23 mouse cellular contexts compared by ENCODE assay signal in the genomic region with DNA sequence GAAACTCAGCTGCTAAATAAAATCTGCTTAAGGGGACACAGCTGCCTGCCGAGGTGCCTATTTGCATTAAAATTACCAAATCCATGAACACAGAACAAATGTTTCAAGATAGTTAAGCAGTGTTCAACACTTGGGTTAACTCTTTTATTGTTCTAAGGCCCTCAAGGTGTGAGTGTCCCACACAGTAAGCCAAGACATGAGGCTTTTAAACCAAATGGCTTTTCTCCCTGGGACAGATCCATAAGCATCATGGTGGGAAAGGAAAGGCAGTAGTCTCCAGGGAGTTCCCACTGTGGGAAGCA.
A peak's percentile ranks its signal among the peaks of the same experiment; 100 is the strongest.
DNase-seq lines count a peak whose midpoint lies in the region; ATAC-seq lines count a peak whose summit lies in the region.
"Had no signal": no experiment of that assay in that cellular context is flagged by ENCODE, and none has a peak within 500 bp of the region (broad histone marks: within the 10 kb centered on the region; RNA-seq: fewer than 3 reads in every experiment).

No protein-coding gene starts in this region.

- 0 out of 2 replicates have a peak overlapping the region, but pooled peaks have one; percentile 8 for H3K27ac ChIP-seq in embryonic facial prominence, embryonic 13.5 days
- H3K27ac ChIP-seq in embryonic facial prominence, embryonic 10.5 days (replicated peaks), result no peak overlapping the region
- peak overlapping the region; percentile 30; the same call in 1 of the 2 replicates for H3K27ac ChIP-seq in hindbrain, embryonic 13.5 days
- H3K27ac ChIP-seq in hindbrain, embryonic 16.5 days (ENCODE audit: low read depth, low read length), result no peak overlapping the region; the same call in 1 of the 2 replicates
- H3K27ac ChIP-seq in midbrain, embryonic 10.5 days (replicated peaks), result peak overlapping the region; percentile 74
- no peak overlapping the region for H3K27ac ChIP-seq in midbrain, embryonic 14.5 days (replicated peaks; ENCODE audit: low read depth, low read length)
- peak overlapping the region; percentile 22 for H3K27ac ChIP-seq in midbrain, embryonic 13.5 days
- H3K27ac ChIP-seq: embryonic facial prominence, embryonic 12.5 days; heart, embryonic 10.5 days; intestine, embryonic 15.5 days had no signal

- no peak for ATAC-seq in embryonic facial prominence, embryonic 13.5 days (ENCODE audit: insufficient number of reproducible peaks, insufficient read depth, low FRiP score, low TSS enrichment, low read depth)
- peak; percentile 80 for ATAC-seq in hindbrain, embryonic 13.5 days (ENCODE audit: low FRiP score)
- ATAC-seq in hindbrain, embryonic 16.5 days, result no peak
- ATAC-seq in midbrain, embryonic 14.5 days (ENCODE audit: low FRiP score, low TSS enrichment), result no peak; the same call in 1 of the 2 replicates
- peak; percentile 63 for ATAC-seq in midbrain, embryonic 13.5 days
- ATAC-seq: CD4-positive, CD25-positive, alpha-beta regulatory T cell, adult 4 months; intestine, embryonic 15.5 days had no signal

- 33% methylated on average over 1 of the region's 1 CpGs for WGBS in embryonic facial prominence, embryonic 13.5 days
- 91% methylated on average over 1 of the region's 1 CpGs for WGBS in embryonic facial prominence, embryonic 10.5 days
- WGBS in hindbrain, embryonic 13.5 days, result 14% methylated on average over 1 of the region's 1 CpGs
- WGBS in hindbrain, embryonic 16.5 days, result 13% methylated on average over 1 of the region's 1 CpGs
- WGBS in midbrain, embryonic 10.5 days, result 26% methylated on average over 1 of the region's 1 CpGs
- 4% methylated on average over 1 of the region's 1 CpGs for WGBS in midbrain, embryonic 14.5 days
- 13% methylated on average over 1 of the region's 1 CpGs for WGBS in midbrain, embryonic 13.5 days

- DNase-seq in embryonic facial prominence, embryonic 10.5 days (ENCODE audit: low spot score), result no peak
- no peak for DNase-seq in midbrain, embryonic 10.5 days (ENCODE audit: low spot score)
- no peak for DNase-seq in midbrain, embryonic 14.5 days
- DNase-seq in thymus, postnatal 36 days, result no peak
- DNase-seq: adrenal gland, adult 8-10 months; adrenal gland, postnatal 36 days; B cell, adult 2 months; cerebellum, adult 2 months; embryo, embryonic 11 days; gastrocnemius, postnatal 10 days; heart, adult 18-20 months; heart, postnatal 10 days; heart, postnatal 4 days had no signal

- no peak overlapping the region for H3K9ac ChIP-seq in embryonic facial prominence, embryonic 13.5 days
- H3K9ac ChIP-seq in hindbrain, embryonic 13.5 days, result no peak overlapping the region
- no peak overlapping the region for H3K9ac ChIP-seq in hindbrain, embryonic 16.5 days (ENCODE audit: low read depth, low read length)
- H3K9ac ChIP-seq in midbrain, embryonic 14.5 days (replicated peaks; ENCODE audit: low read length), result no peak overlapping the region
- no peak overlapping the region for H3K9ac ChIP-seq in midbrain, embryonic 13.5 days (replicated peaks)
- H3K9ac ChIP-seq: embryonic facial prominence, embryonic 12.5 days; intestine, embryonic 15.5 days had no signal

- no peaks in the 10 kb centered on the region for H3K27me3 ChIP-seq in embryonic facial prominence, embryonic 13.5 days
- H3K27me3 ChIP-seq in embryonic facial prominence, embryonic 10.5 days (replicated peaks; ENCODE audit: low read depth, poor library complexity, severe bottlenecking), result no peaks in the 10 kb centered on the region
- 0 out of 2 replicates have a peak, but pooled peaks cover 4% of the 10 kb centered on the region for H3K27me3 ChIP-seq in hindbrain, embryonic 13.5 days
- H3K27me3 ChIP-seq in hindbrain, embryonic 16.5 days (replicated peaks; ENCODE audit: control insufficient read depth, insufficient read depth, low read length), result no peaks in the 10 kb centered on the region
- no peaks in the 10 kb centered on the region for H3K27me3 ChIP-seq in midbrain, embryonic 10.5 days (ENCODE audit: low read depth, poor library complexity, severe bottlenecking)
- no peaks in the 10 kb centered on the region for H3K27me3 ChIP-seq in midbrain, embryonic 14.5 days (ENCODE audit: control insufficient read depth, insufficient read depth, low read length)
- H3K27me3 ChIP-seq in midbrain, embryonic 13.5 days, result no peaks in the 10 kb centered on the region
- H3K27me3 ChIP-seq: embryonic facial prominence, embryonic 12.5 days; intestine, embryonic 15.5 days had no signal

- no peaks in the 10 kb centered on the region for H3K9me3 ChIP-seq in embryonic facial prominence, embryonic 13.5 days
- no peaks in the 10 kb centered on the region for H3K9me3 ChIP-seq in embryonic facial prominence, embryonic 10.5 days
- no peaks in the 10 kb centered on the region for H3K9me3 ChIP-seq in hindbrain, embryonic 13.5 days
- no peaks in the 10 kb centered on the region for H3K9me3 ChIP-seq in hindbrain, embryonic 16.5 days (ENCODE audit: control insufficient read depth, low read length)
- H3K9me3 ChIP-seq in midbrain, embryonic 10.5 days (replicated peaks), result peaks cover 8% of the 10 kb centered on the region
- H3K9me3 ChIP-seq in midbrain, embryonic 14.5 days (ENCODE audit: control insufficient read depth, low read length), result no peaks in the 10 kb centered on the region
- H3K9me3 ChIP-seq in midbrain, embryonic 13.5 days, result no peaks in the 10 kb centered on the region
- H3K9me3 ChIP-seq: embryonic facial prominence, embryonic 12.5 days; heart, embryonic 10.5 days; intestine, embryonic 15.5 days had no signal

- H3K4me2 ChIP-seq in embryonic facial prominence, embryonic 13.5 days, result no peak overlapping the region
- H3K4me2 ChIP-seq in hindbrain, embryonic 13.5 days, result no peak overlapping the region
- H3K4me2 ChIP-seq in hindbrain, embryonic 16.5 days (ENCODE audit: low read length), result no peak overlapping the region
- no peak overlapping the region for H3K4me2 ChIP-seq in midbrain, embryonic 14.5 days (ENCODE audit: low read length)
- no peak overlapping the region for H3K4me2 ChIP-seq in midbrain, embryonic 13.5 days (replicated peaks)
- H3K4me2 ChIP-seq: embryonic facial prominence, embryonic 12.5 days; intestine, embryonic 15.5 days had no signal

- H3K36me3 ChIP-seq in embryonic facial prominence, embryonic 13.5 days, result no peaks in the 10 kb centered on the region
- no peaks in the 10 kb centered on the region for H3K36me3 ChIP-seq in embryonic facial prominence, embryonic 10.5 days (replicated peaks)
- no peaks in the 10 kb centered on the region for H3K36me3 ChIP-seq in hindbrain, embryonic 13.5 days
- H3K36me3 ChIP-seq in hindbrain, embryonic 16.5 days (ENCODE audit: control insufficient read depth, insufficient read depth, low read length), result no peaks in the 10 kb centered on the region
- 0 out of 2 replicates have a peak, but pooled peaks cover 4% of the 10 kb centered on the region for H3K36me3 ChIP-seq in midbrain, embryonic 10.5 days
- H3K36me3 ChIP-seq in midbrain, embryonic 14.5 days (ENCODE audit: control insufficient read depth, insufficient read depth, low read length), result no peaks in the 10 kb centered on the region
- no peaks in the 10 kb centered on the region for H3K36me3 ChIP-seq in midbrain, embryonic 13.5 days
- H3K36me3 ChIP-seq: embryonic facial prominence, embryonic 12.5 days; G1E; heart, embryonic 10.5 days; intestine, embryonic 15.5 days had no signal

- H3K4me1 ChIP-seq in embryonic facial prominence, embryonic 13.5 days, result 0 out of 2 replicates have a peak, but pooled peaks cover 7% of the 10 kb centered on the region
- H3K4me1 ChIP-seq in embryonic facial prominence, embryonic 10.5 days, result 0 out of 2 replicates have a peak, but pooled peaks cover 3% of the 10 kb centered on the region
- H3K4me1 ChIP-seq in hindbrain, embryonic 13.5 days (replicated peaks), result peaks cover 8% of the 10 kb centered on the region
- peaks cover 7% of the 10 kb centered on the region for H3K4me1 ChIP-seq in hindbrain, embryonic 16.5 days (ENCODE audit: control insufficient read depth, insufficient read depth, low read depth, low read length)
- peaks cover 43% of the 10 kb centered on the region for H3K4me1 ChIP-seq in midbrain, embryonic 10.5 days
- H3K4me1 ChIP-seq in midbrain, embryonic 14.5 days (ENCODE audit: control insufficient read depth, insufficient read depth, low read length), result peaks cover 5% of the 10 kb centered on the region; the same call in 1 of the 2 replicates
- peaks cover 28% of the 10 kb centered on the region for H3K4me1 ChIP-seq in midbrain, embryonic 13.5 days (replicated peaks)
- H3K4me1 ChIP-seq: embryonic facial prominence, embryonic 12.5 days; heart, embryonic 10.5 days; intestine, embryonic 15.5 days had no signal

- no peak overlapping the region for H3K4me3 ChIP-seq in embryonic facial prominence, embryonic 13.5 days
- H3K4me3 ChIP-seq in embryonic facial prominence, embryonic 10.5 days, result no peak overlapping the region
- no peak overlapping the region for H3K4me3 ChIP-seq in hindbrain, embryonic 13.5 days
- no peak overlapping the region for H3K4me3 ChIP-seq in hindbrain, embryonic 16.5 days (ENCODE audit: low read length)
- no peak overlapping the region for H3K4me3 ChIP-seq in midbrain, embryonic 10.5 days
- no peak overlapping the region for H3K4me3 ChIP-seq in midbrain, embryonic 14.5 days (replicated peaks; ENCODE audit: low read depth, low read length)
- H3K4me3 ChIP-seq in midbrain, embryonic 13.5 days (replicated peaks), result no peak overlapping the region
- H3K4me3 ChIP-seq: embryonic facial prominence, embryonic 12.5 days; erythroblast, embryonic 14.5 days; heart, embryonic 10.5 days; intestine, embryonic 15.5 days had no signal

Comparison
In these comparisons a context has a peak if more than half of its experiments do, and no peak if none do; other contexts are left out.
1. ATAC-seq: peak in hindbrain, embryonic 13.5 days (single experiment) and midbrain, embryonic 13.5 days (single experiment); none in embryonic facial prominence, embryonic 13.5 days (single experiment), hindbrain, embryonic 16.5 days (single experiment) and midbrain, embryonic 14.5 days (single experiment).
2. H3K27ac ChIP-seq: peak in embryonic facial prominence, embryonic 13.5 days (single experiment), hindbrain, embryonic 13.5 days (single experiment), midbrain, embryonic 10.5 days (single experiment) and midbrain, embryonic 13.5 days (single experiment); none in embryonic facial prominence, embryonic 10.5 days (single experiment), hindbrain, embryonic 16.5 days (single experiment) and midbrain, embryonic 14.5 days (single experiment).